Mouse (Mus musculus) midbrain, embryonic 16.5 days (tissue): ENCODE data around the gene Baz2b. TPM values are rescaled to one million over a fixed set of nuclear protein-coding genes. Genes with fewer than 3 reads are reported as not detected.

Experiments
- ATAC-seq: fragments of 200-750 bp; cut with Nextera tagmentation; 2 replicates; pipeline ENCODE4 v1.8.0; 2017; ENCODE audit warnings: moderate TSS enrichment
- H3K27ac ChIP-seq: fragments of 300-500 bp; sonication (generic); 2 replicates; pipeline ENCODE4 v1.5.1; 2014; ENCODE audit warnings: mild to moderate bottlenecking, low read length, mixed read lengths
- H3K27me3 ChIP-seq: fragments of 300-500 bp; sonication (generic); 2 replicates; pipeline ENCODE4 v1.6.1; 2014; ENCODE audit warnings: low read depth, low read length, mixed read lengths; ENCODE audit not compliant: control insufficient read depth, insufficient read depth
- H3K36me3 ChIP-seq: fragments of 300-500 bp; sonication (generic); 2 replicates; pipeline ENCODE4 v1.6.1; 2014; ENCODE audit warnings: mild to moderate bottlenecking, low read length, moderate library complexity, mixed read lengths; ENCODE audit not compliant: control insufficient read depth, insufficient read depth
- H3K4me1 ChIP-seq: fragments of 300-500 bp; sonication (generic); 2 replicates; pipeline ENCODE4 v1.6.1; 2014; ENCODE audit warnings: mild to moderate bottlenecking, low read length, mixed read lengths; ENCODE audit not compliant: control insufficient read depth, insufficient read depth
- H3K4me2 ChIP-seq: fragments of 300-500 bp; sonication (generic); 2 replicates; pipeline ENCODE4 v1.6.1; 2014; ENCODE audit warnings: mild to moderate bottlenecking, low read length, mixed read lengths
- H3K4me3 ChIP-seq: fragments of 300-500 bp; sonication (generic); 2 replicates; pipeline ENCODE4 v1.5.1; 2014; ENCODE audit warnings: low read depth, mild to moderate bottlenecking, low read length, moderate library complexity, mixed read lengths
- H3K9ac ChIP-seq: fragments of 300-500 bp; sonication (generic); 2 replicates; pipeline ENCODE4 v1.6.1; 2014; ENCODE audit warnings: low read depth, low read length, mixed read lengths
- H3K9me3 ChIP-seq: fragments of 300-500 bp; sonication (generic); replicated peaks from 2 replicates; pipeline ENCODE4 v1.6.1; 2014; ENCODE audit warnings: mild to moderate bottlenecking, low read length, mixed read lengths; ENCODE audit not compliant: control insufficient read depth, poor library complexity, severe bottlenecking
- WGBS: fragments of 180-500 bp; shearing (Covaris S2); extraction: QIAGEN DNeasy Blood & Tissue Kit; methylation state at CpG from one replicate; pipeline ENCODE4 v1.1.7; 2014; 5-methylcytosine and 5-hydroxymethylcytosine counted together
- polyA plus RNA-seq: library from polyadenylated mRNA; unstranded; fragments of >200 nt; fragmentation: Nextera tagmentation; extraction: Ambion mirVana; gene quantifications from 2 replicates; pipeline ENCODE4 v1.2.1, GENCODE M21; 2015

The Baz2b gene
- polyA plus RNA-seq, 1 experiment from 2014 or later = 75.3 TPM

- no peak overlapping the region for H3K9ac ChIP-seq
- no peak overlapping the region for H3K4me3 ChIP-seq
- H3K4me2 ChIP-seq = no peak overlapping the region
- H3K27ac ChIP-seq = no peak overlapping the region
- H3K4me1 ChIP-seq = peaks cover 8% of the 10 kb centered on the region
- H3K36me3 ChIP-seq = no peaks in the 10 kb centered on the region
- H3K9me3 ChIP-seq = no peaks in the 10 kb centered on the region
- 79% methylated on average over 1 of the region's 1 CpGs for WGBS
- no peak for ATAC-seq
- no peaks in the 10 kb centered on the region for H3K27me3 ChIP-seq
Observed at GRCm38 (mm10) chr2:60045995-60046394, 163.6 kb downstream of the Baz2b start.

GRCm38 (mm10) chr2:60044988-60045387 lies 164.7 kb downstream of the Baz2b start:
- Histone ChIP-seq H3K9me3 (no peaks in the 10 kb centered on the region), H3K4me3 (no peak overlapping the region)
- ATAC-seq = no peak

GRCm38 (mm10) chr2:60044540-60044939 lies 165.1 kb downstream of the Baz2b start:
- 85% methylated on average over 2 of the region's 2 CpGs for WGBS
- H3K4me3 ChIP-seq = no peak overlapping the region
- H3K9ac ChIP-seq = no peak overlapping the region
- H3K4me1 ChIP-seq = peaks cover 8% of the 10 kb centered on the region
- ATAC-seq = no peak
- H3K9me3 ChIP-seq = no peaks in the 10 kb centered on the region
- H3K27me3 ChIP-seq = no peaks in the 10 kb centered on the region
- H3K27ac ChIP-seq = no peak overlapping the region
- no peak overlapping the region for H3K4me2 ChIP-seq
- H3K36me3 ChIP-seq = no peaks in the 10 kb centered on the region

More at GRCm38 (mm10) chr2:60044988-60045387, 164.7 kb downstream of the Baz2b start:
- H3K4me2 ChIP-seq = no peak overlapping the region
- no peaks in the 10 kb centered on the region for H3K27me3 ChIP-seq
- H3K27ac ChIP-seq = no peak overlapping the region
- no peaks in the 10 kb centered on the region for H3K36me3 ChIP-seq
- H3K4me1 ChIP-seq = peaks cover 8% of the 10 kb centered on the region
- no peak overlapping the region for H3K9ac ChIP-seq

GRCm38 (mm10) chr2:60042699-60043098 lies 166.9 kb downstream of the Baz2b start:
- Histone ChIP-seq H3K27me3 (no peaks in the 10 kb centered on the region), H3K4me3 (no peak overlapping the region), H3K36me3 (no peaks in the 10 kb centered on the region), H3K4me1 (peaks cover 5% of the 10 kb centered on the region; the same call in 1 of the 2 replicates), H3K27ac (peak overlapping the region; percentile 74), H3K9me3 (no peaks in the 10 kb centered on the region), H3K4me2 (peak overlapping the region; percentile 1; the same call in 1 of the 2 replicates), H3K9ac (0 out of 2 replicates have a peak overlapping the region, but pooled peaks have one; percentile 2)
- peak; percentile 59 for ATAC-seq
- 43% methylated on average over 12 of the region's 12 CpGs for WGBS

GRCm38 (mm10) chr2:60041485-60042274 lies 168.0 kb downstream of the Baz2b start:
- H3K4me1 ChIP-seq = peaks cover 5% of the 10 kb centered on the region; the same call in 1 of the 2 replicates
- H3K9ac ChIP-seq = no peak overlapping the region
- no peak overlapping the region for H3K4me3 ChIP-seq
- no peak for ATAC-seq
- no peak overlapping the region for H3K27ac ChIP-seq
- no peak overlapping the region for H3K4me2 ChIP-seq
- no peaks in the 10 kb centered on the region for H3K27me3 ChIP-seq
- H3K9me3 ChIP-seq = no peaks in the 10 kb centered on the region
- H3K36me3 ChIP-seq = no peaks in the 10 kb centered on the region
- WGBS = 90% methylated on average over 4 of the region's 4 CpGs

GRCm38 (mm10) chr2:60040162-60040561 lies 169.5 kb downstream of the Baz2b start:
- ATAC-seq = no peak
- Histone ChIP-seq H3K9ac (no peak overlapping the region), H3K9me3 (no peaks in the 10 kb centered on the region), H3K4me2 (no peak overlapping the region), H3K27ac (no peak overlapping the region), H3K4me3 (no peak overlapping the region), H3K27me3 (no peaks in the 10 kb centered on the region), H3K4me1 (peaks cover 8% of the 10 kb centered on the region; the same call in 1 of the 2 replicates), H3K36me3 (no peaks in the 10 kb centered on the region)
- WGBS = 85% methylated on average over 3 of the region's 3 CpGs

- peak overlapping the region; percentile 47 for H3K4me3 ChIP-seq
- ATAC-seq = peak; percentile 77; the same call in 1 of the 2 replicates
- no peaks in the 10 kb centered on the region for H3K9me3 ChIP-seq
- H3K27ac ChIP-seq = peak overlapping the region; percentile 80
- WGBS = 5% methylated on average over 19 of the region's 19 CpGs
- no peaks in the 10 kb centered on the region for H3K27me3 ChIP-seq
- no peaks in the 10 kb centered on the region for H3K36me3 ChIP-seq
- H3K4me1 ChIP-seq = 0 out of 2 replicates have a peak, but pooled peaks cover 2% of the 10 kb centered on the region
- peak overlapping the region; percentile 76 for H3K4me2 ChIP-seq
- H3K9ac ChIP-seq = peak overlapping the region; percentile 65
Observed at GRCm38 (mm10) chr2:60037011-60037551, 172.6 kb downstream of the Baz2b start.

- WGBS = 33% methylated on average over 3 of the region's 3 CpGs
Observed at GRCm38 (mm10) chr2:60036361-60036760, 173.3 kb downstream of the Baz2b start.

GRCm38 (mm10) chr2:60030991-60031390 lies 178.6 kb downstream of the Baz2b start:
- Histone ChIP-seq H3K9ac (no peak overlapping the region), H3K9me3 (no peaks in the 10 kb centered on the region), H3K4me1 (no peaks in the 10 kb centered on the region), H3K4me3 (no peak overlapping the region), H3K36me3 (no peaks in the 10 kb centered on the region), H3K27me3 (no peaks in the 10 kb centered on the region), H3K27ac (no peak overlapping the region), H3K4me2 (no peak overlapping the region)
- ATAC-seq = no peak
- WGBS = 95% methylated on average over 3 of the region's 3 CpGs

More at GRCm38 (mm10) chr2:60036361-60036760, 173.3 kb downstream of the Baz2b start:
- Histone ChIP-seq H3K9ac (no peak overlapping the region), H3K36me3 (no peaks in the 10 kb centered on the region), H3K4me1 (0 out of 2 replicates have a peak, but pooled peaks cover 2% of the 10 kb centered on the region), H3K4me3 (no peak overlapping the region; the same call in 1 of the 2 replicates), H3K27me3 (no peaks in the 10 kb centered on the region), H3K9me3 (no peaks in the 10 kb centered on the region), H3K27ac (no peak overlapping the region), H3K4me2 (peak overlapping the region; percentile 42)
- no peak for ATAC-seq
